Mouse (Mus musculus): ENCODE results near the gene Tacr2.
A peak's percentile ranks its signal among the peaks of the same experiment; 100 is the strongest.

Tacr2 gene

GRCm38 (mm10) chr10:62252000-62252488, at the start of gene Tacr2:
Gene Tacr2 (plus strand): TSS chr10:62252438.
- DNase-seq (ENCODE audit: low spot score), result no peak

GRCm38 (mm10) chr10:62202574-62202973, 49.7 kb upstream of the Tacr2 start:
- no peak for DNase-seq (ENCODE audit: low spot score)

- no peak for DNase-seq (ENCODE audit: low spot score)
Observed at GRCm38 (mm10) chr10:62208241-62208896, 43.9 kb upstream of the Tacr2 start.

- DNase-seq (ENCODE audit: low spot score), result no peak
Observed at GRCm38 (mm10) chr10:62211310-62211709, 40.9 kb upstream of the Tacr2 start.

GRCm38 (mm10) chr10:62215169-62215616, 37.0 kb upstream of the Tacr2 start:
- no peak for DNase-seq (ENCODE audit: low spot score)

GRCm38 (mm10) chr10:62215633-62216032, 36.6 kb upstream of the Tacr2 start:
- DNase-seq (ENCODE audit: low spot score), result no peak

GRCm38 (mm10) chr10:62216595-62216994, 35.6 kb upstream of the Tacr2 start:
- no peak for DNase-seq (ENCODE audit: low spot score)

DNA sequence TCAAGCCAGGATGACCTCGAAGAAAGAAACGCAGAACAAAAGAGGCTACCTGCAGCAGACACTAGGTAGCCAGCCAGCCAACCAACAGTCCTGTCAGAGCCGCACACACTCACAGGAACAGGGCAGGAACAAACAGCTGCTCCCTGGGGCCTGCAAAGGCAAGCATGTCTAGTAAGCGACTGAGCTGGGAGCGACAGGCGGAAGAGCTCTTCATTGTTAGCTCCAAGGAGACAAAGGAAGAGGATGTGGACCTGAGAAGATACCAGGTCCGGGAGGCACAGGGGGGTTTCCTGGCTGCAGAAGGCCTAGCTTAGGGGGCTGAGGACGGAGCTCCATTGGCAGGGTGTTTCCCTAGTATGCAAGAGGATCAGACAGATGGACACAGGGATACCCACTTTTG, 35.0 kb upstream of the Tacr2 start:
- DNase-seq (ENCODE audit: low spot score), result no peak

- no peak for DNase-seq (ENCODE audit: low spot score)
Observed at GRCm38 (mm10) chr10:62218044-62218788, 34.0 kb upstream of the Tacr2 start.

DNA sequence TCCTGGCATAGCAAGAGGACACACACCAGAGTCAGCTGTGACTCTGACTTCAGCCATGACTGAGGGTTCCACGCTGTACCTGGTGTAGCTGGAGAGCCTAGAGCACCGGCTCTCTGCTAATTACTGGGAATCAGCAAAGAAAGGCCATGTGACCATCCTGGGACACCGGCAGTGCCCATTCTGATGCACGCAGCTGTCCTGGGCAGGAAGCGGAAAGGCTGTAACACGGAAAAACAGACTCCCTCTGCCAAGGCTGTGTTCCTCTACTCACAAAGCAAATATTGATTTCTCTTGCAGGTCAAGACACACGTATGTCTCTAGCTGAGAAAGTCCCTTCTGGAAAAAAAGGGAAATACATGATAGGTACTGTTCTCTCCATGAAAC, 33.5 kb upstream of the Tacr2 start:
- no peak for DNase-seq (ENCODE audit: low spot score)

DNA sequence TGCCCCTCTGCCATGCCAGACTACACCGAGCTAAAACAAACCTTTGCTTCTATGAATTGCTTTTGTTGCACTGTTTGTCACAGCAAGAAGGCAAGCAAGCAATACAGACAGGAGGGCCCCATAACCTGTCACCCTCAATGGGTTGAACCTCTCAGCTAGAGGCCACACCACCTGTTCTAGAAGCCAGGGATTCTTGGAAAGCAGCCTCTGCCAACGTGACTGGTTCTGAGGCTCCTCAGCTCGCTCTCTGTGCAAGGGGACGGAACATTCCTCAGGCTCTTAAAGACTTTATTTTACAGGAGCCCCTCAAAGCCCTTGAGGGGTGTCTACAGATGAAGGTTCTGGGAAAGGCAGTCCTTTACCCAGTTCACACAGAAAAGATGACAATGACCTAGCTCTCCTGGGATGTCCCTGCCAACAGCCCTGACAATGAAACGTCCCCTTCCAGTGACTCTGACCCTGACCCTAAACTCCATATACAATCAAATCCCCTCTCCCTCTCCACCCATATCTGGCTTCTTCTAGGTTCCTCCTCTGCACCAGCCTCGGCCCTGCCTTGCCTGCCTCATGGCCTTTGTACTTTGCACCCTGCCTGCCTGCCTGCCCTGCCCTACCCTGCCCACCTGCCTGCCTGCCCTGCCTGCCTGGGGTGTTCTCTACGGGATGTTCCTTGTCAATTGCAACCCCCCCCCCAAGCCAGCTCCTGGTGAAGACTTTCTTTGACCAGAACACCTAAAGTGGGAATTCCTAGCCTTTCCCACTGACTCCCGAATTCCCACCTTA, 31.3 kb upstream of the Tacr2 start:
- no peak for DNase-seq (ENCODE audit: low spot score)

DNA sequence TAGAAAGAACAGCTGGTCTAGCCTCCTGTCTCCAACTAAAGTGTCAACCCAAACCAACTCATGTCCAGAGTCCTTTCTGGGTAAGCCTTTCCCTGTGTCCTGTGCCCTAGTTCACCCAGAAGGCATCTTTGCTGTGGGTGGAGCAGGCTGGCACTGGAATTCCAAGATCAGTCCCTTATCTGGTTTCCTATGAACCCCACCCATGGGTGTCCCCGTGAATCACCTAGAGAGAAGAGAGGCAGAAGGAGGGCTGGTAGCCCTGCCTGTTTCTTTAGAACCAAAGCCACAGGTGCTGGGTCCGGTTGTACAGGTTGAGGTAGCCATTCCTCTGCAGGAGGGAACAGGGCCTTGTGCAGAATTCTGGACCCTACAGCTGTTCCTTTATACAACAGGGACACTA, 30.6 kb upstream of the Tacr2 start:
- no peak for DNase-seq (ENCODE audit: low spot score)

GRCm38 (mm10) chr10:62222777-62223176, 29.5 kb upstream of the Tacr2 start:
- no peak for DNase-seq (ENCODE audit: low spot score)

- DNase-seq (ENCODE audit: low spot score), result no peak
Observed at GRCm38 (mm10) chr10:62224231-62224630, 28.0 kb upstream of the Tacr2 start.

- DNase-seq (ENCODE audit: low spot score), result no peak
Observed at GRCm38 (mm10) chr10:62225839-62226238, 26.4 kb upstream of the Tacr2 start.

DNA sequence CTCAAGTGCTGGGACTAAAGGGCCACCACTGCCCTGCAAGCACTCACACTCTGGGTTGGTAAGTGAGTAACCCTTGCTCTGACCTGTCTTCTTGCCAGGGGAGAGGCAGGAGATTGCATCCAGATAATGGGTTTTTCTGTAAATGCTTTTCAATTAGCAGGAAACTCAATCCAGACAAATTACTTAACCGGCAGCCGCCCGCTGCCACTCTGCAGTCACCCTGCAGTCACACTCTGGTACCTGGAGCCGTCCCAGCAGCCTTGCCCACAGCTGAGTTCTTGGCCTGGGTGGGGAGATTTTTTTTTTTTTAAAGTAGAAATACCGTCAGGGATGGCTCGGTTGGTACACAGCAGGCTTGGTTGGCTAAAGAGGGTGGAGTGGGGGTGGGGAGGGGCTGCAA, 24.1 kb upstream of the Tacr2 start:
- no peak for DNase-seq (ENCODE audit: low spot score)

DNA sequence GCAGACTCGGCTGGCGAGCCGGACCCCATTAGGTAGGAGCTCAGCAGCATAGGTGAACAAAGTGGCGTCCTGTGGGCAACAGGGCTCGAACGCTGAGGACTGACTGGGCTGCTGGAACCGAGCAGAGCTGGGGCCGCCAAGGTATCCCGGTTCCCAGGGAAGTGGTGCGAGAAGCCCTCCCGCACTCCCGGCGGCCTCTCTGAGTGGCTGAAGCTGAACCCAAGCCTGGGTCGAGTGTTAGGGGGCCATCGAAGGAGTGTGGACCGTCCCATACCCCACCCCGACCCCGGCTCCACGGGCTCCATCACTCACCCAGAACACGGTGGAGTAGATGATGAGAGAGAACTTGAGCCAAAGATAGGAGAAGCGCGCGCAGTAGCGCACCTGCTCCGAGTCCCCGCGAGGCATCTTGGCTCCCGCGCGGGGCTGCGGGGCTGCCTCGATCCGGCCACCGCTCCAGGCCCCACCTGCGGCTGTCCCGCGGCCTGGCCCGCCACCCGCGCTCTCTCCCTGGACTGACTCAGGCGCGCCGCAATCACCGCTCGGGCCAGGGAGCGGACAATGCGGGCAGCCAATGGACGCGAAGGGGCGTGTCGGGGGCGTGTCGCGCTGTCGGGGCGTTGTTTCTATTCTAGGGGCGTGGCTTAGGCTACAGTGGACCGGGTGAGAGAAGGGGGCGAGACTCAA, 21.4 kb upstream of the Tacr2 start, which contains the start of gene Tspan15:
Gene Tspan15, minus strand, starts transcription at position 544 of the 687 bp plus-strand sequence.
- DNase-seq (ENCODE audit: low spot score), result peak; percentile 96

DNA sequence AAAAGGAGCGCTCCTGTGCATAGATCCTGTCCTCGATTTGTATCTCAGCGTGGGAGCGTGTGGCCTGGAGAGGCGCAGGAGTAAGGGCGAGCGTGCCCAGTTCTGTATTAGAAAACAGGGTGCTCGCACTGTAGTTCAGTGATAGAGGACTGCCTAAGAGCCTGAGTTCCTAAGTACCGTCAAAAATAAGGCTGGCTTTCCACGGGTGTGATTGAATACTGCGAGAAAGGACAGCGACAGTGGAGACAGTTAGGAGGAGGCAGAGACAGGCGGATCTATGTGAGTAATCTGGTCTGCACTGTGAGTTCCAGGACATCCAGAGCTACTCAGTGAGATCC, 20.9 kb upstream of the Tacr2 start:
- no peak for DNase-seq (ENCODE audit: low spot score)

DNA sequence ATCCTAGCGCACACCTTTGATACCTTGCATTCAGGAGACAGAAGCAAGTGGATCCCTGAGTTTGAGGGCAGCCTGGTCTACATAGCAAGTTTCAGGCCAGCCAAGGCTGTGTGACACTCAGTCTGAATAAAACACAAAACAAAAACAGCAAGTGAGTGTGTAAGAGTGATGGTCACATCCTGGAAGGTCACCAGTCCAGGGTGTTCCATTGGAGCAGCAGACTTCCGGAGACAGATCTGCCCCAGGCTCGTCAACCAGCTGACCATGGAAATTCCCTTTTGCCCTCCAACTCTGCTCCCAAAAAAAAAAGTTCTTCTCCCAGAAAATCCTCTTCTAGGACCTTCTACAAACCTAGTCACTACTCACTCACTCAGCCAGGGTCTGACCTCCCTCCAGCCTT, 20.4 kb upstream of the Tacr2 start:
- DNase-seq (ENCODE audit: low spot score), result no peak

DNA sequence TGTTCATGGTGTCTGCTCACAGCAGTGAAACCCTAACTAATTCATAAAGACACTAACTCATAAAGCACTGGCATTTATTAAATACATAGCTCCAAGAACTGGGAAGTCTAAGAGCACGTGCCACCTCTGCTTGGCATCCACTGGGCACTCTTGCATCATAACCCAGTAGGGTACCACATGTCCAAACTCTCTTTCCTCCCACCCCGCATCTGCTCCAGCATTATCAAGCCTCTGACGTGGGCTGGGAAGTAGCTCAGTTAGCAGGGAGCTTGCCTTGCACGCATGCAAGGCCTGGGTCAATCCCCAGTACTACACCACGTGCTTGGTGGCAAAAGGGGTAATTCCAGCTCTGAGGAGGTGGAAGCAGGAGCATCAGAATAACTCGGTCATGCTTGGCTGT, 16.1 kb upstream of the Tacr2 start:
- no peak for DNase-seq (ENCODE audit: low spot score)

- DNase-seq (ENCODE audit: low spot score), result no peak
Observed at GRCm38 (mm10) chr10:62237205-62237604, 15.0 kb upstream of the Tacr2 start.

DNA sequence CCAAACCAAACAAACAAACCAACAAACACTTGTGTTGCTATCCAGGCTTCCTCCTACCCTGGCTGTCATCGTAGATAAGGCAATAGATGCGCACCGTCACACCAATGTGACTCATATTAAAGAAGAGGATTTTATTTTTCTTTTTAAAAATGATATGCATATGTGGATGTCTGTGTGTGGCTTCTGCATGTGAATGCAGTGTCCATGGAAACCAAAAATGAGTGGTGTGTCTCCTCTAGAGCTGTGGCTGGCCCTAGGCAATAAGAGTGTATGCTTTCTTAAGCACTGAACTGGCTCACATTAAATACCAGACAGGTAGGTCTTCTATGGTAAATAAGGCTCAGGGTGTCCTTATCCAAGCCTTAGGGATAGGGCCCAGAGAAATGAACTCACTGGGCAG, 13.6 kb upstream of the Tacr2 start:
- no peak for DNase-seq (ENCODE audit: low spot score)

Data from testis, postnatal 10 days (tissue).